Mouse (Mus musculus) common myeloid progenitor, adult 5-6 weeks (primary cell): ENCODE measurements around the gene Dars2. TPM values are rescaled to one million over a fixed set of nuclear protein-coding genes. Genes with fewer than 3 reads are reported as not detected.
"Not testable (repeated sequence)": the region's sequence is repeated elsewhere in the genome, so short reads cannot be mapped to it uniquely, and the experiment has no call there.

ENCODE experiments used
- ATAC-seq: replicated peaks from 2 replicates; pipeline ENCODE4 v1.8.0; 2016; ENCODE audit warnings: low read depth, mild to moderate bottlenecking, moderate TSS enrichment, inconsistent platforms; ENCODE audit not compliant: poor library complexity, severe bottlenecking
- total RNA-seq: library from RNA; stranded (forward); fragments of 200-1000, 187-1606 nt; gene quantifications from 2 replicates; pipeline ENCODE4 v1.2.3, GENCODE M21; 2017

Dars2 gene
- total RNA-seq, 1 experiment from 2014 or later, result 33.7 TPM

DNA sequence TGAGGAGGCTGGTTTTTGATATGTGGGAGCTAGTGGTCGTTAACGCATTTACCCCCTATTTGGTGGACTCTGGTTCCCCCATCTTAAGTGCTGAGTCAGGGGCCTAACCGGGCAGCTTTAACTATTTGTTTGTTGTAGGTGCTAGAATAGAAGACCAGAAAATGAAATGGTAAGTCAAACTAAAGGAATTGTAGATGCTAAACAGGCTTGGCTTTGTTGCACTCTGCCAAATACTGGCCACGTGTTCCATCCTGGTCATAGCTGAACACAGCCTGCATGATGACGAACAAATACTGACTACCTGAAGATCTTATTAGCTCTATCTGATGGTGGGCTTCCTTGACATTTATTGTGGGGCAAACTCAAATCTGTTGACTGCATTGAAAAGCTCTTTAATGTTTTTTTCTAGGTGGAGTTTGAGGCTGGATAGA is 34.0 kb downstream of the Dars2 start:
- no peak for ATAC-seq

- no peak for ATAC-seq
Measured at GRCm38 (mm10) chr1:161035786-161036404, 34.6 kb downstream of the Dars2 start.

DNA sequence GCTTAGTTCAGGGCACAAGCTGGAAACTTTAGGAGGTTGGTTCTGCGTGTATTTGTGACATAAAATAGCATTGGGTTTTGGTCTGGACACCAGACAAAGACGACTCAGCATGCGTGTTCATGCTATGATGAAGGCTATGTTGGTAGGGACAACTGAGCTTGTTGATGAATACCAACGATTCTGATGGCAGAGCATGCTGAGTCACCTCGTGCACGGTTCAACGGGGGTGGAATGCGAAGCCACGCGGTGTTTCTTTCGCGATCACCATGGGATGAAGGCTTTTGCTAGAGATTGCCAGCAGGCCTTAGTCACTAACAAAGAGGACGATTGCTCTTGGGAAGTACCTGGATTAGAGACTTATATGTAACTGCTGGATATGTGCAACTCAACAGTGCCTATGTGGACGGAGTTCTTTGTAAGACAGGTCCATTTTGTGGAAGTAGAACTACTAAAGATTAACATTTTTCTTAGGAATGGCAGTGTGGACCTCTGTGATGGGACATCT is 35.1 kb downstream of the Dars2 start:
- ATAC-seq, result peak; percentile 37

GRCm38 (mm10) chr1:161034435-161035280 is 35.8 kb downstream of the Dars2 start, which contains the start of gene Zbtb37:
TSS of gene Zbtb37 (minus strand) at chr1:161034849.
- ATAC-seq, result peak; percentile 59

- no peak for ATAC-seq
Measured at GRCm38 (mm10) chr1:161033856-161034434, 36.5 kb downstream of the Dars2 start.

DNA sequence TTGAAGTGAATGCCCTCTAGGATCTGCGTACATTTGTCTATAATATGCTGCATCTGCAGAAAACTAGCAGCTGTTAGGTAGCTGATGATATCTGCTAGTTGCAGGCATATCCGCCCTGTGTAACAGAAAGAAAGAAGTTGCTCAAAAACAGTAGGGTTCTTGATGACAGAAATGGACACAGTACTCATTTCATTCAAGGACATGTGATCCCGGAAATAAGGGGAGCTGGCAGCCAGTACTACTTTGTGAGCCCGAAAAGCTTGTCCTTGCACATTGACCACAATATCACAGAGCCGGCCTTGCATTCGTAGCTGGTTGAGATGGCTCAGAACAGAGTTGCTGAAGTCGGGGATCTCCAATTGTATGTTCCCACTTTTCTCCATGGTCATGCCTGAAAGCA is 38.1 kb downstream of the Dars2 start:
- no peak for ATAC-seq

DNA sequence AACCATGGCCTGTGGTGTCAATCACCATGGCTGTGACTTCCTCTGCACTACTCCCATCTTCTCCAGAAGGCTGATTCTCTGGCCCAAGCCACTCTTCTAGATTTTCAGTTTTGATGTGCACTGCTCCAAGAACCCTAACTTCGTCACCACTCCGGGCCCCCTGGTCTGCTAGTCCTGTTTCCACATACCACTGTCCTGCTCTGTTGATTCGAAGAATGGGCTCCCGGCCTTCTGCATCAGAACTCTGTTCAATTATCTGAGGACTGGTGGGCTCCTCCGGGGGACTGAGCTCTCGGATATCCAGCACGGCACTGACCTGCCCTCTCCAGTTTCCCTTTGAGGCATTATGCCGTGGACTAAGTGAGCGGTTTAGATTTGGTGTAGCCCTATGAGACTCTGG is 38.6 kb downstream of the Dars2 start:
- no peak for ATAC-seq

DNA sequence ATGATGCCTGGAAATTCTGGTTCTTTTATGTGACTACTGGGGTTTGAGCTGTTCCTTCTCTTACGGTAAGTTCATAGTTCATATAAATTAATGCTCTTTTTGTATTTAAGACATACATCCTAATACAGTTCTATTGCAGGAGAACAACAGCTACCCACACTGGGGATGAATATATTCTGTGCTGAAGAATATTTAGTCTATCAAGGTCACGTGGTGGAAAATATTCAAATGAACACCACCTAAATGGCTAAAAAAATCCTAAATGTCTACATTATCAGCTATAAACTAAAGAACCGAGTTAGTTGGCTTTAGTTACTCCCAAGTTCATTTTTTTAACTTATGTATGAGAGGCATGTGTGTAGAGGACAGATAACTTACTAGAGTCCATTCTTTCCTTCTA is 40.4 kb downstream of the Dars2 start:
- no peak for ATAC-seq

DNA sequence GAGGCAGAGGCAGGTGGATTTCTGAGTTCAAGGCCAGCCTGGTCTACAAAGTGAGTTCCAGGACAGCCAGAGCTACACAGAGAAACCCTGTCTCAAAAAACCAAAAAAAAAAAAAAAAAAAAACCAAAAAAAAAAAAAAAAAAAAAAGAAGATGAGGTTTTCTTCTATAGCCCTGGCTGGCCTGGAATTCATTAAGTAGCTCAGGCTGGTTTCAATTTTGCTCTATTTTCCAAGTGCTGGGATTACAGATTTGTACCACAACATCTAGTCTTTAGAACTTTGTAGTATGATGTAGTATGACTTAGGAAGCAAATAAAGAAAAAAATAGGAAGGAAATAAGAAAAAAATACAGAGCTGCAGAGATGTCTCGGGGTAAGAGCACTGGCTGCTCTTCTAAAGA is 42.0 kb downstream of the Dars2 start:
- not testable (repeated sequence) for ATAC-seq

DNA sequence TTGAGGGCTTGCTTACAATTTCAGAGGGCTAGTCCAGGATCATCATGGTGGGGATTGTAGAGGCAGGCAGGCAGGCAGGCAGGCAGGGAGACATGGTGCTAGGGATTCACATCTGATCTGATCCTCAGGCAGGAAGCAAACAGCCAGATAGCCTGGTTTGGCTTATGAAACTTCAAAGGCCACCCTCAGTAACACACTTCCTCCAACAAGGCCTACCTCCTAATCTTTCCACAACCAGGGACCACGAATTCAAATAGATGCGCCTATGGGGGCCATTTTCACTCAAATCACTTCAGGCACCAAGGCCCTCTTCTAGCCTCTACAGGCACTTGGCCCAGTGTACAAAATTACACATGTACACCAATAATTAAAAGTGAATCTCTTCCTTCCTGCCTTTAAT is 43.3 kb downstream of the Dars2 start:
- ATAC-seq, result no peak; the same call in 1 of the 2 replicates

GRCm38 (mm10) chr1:161025410-161026210 is 44.8 kb downstream of the Dars2 start:
- ATAC-seq, result no peak

DNA sequence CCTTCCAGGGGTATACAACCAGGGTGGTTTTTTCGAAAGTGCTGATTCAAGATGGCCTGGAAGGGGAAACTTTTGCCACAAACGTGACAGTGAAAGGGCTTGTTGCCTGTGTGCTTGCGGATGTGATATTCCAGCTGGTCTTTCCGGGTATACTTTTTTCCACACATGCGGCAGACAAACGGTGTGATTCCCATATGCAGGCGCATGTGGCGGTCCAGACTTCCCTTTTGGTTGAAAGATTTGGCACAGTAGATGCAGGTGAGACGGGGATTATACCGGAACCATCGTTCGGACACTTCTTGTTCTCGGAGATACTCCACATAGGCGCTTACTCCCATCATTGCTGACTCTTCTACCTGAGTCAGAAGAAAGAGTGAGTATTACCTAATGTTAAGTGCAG is 50.4 kb downstream of the Dars2 start:
- no peak for ATAC-seq

DNA sequence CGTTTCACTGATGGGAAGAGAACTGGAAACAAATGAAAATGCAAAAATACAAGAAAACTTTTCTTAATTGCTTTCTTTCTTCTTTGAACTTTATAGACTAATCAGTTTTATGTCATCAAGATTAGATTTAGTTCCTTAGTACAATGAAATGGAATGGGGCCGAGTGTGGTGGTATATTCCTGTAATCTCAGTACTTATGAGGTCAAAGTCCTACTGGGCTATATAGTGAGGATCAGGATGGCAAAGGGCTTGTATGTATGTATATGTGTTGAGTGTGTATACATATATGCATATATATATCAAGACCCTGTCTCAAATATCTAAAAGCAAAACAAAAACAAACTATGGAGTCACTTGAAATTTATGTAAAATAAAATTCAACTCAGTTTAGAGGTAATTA is 54.1 kb downstream of the Dars2 start:
- ATAC-seq, result no peak

- no peak for ATAC-seq
Measured at GRCm38 (mm10) chr1:161010436-161010835, 60.0 kb downstream of the Dars2 start.

- ATAC-seq, result no peak
Measured at GRCm38 (mm10) chr1:161008038-161008437, 62.4 kb downstream of the Dars2 start.

- ATAC-seq, result no peak
Measured at GRCm38 (mm10) chr1:161006471-161006870, 64.0 kb downstream of the Dars2 start.

GRCm38 (mm10) chr1:161005526-161005925 is 64.9 kb downstream of the Dars2 start:
- ATAC-seq, result no peak

- ATAC-seq, result no peak
Measured at GRCm38 (mm10) chr1:161004942-161005341, 65.5 kb downstream of the Dars2 start.

- no peak for ATAC-seq
Measured at GRCm38 (mm10) chr1:160993851-160994250, 76.6 kb downstream of the Dars2 start.
